Comparison of ENCODE assay signal across 14 mouse cellular contexts in the genomic region with DNA sequence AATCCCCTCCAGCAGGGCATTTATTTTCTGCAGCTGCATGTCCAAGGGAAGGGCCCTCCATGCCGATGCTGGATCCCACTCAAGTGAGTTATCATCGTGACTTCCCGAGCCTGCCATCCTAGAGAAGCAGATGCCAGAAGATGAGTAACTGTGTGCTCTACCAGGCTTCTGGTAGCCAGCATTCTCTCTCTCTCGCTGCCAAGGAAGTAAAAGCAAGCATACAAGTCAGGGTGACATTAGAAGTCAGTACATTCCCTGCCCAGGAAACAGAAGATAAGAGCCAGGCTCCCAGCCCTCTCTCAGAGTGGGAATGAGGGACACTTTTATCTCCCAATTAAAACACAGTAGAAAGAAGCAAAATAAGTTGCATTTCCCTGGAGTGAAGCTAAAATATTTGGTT.
DNase-seq lines count a peak whose midpoint lies in the region; ATAC-seq and TF ChIP-seq lines count a peak whose summit lies in the region.
"Had no signal": no experiment of that assay in that cellular context is flagged by ENCODE, and none has a peak within 500 bp of the region (broad histone marks: within the 10 kb centered on the region; RNA-seq: fewer than 3 reads in every experiment).

No protein-coding gene starts in this region.

- no peak overlapping the region for H3K4me3 ChIP-seq in midbrain, postnatal 0 days (ENCODE audit: low read depth, low read length)
- no peak overlapping the region for H3K4me3 ChIP-seq in midbrain, embryonic 14.5 days (replicated peaks; ENCODE audit: low read depth, low read length)
- H3K4me3 ChIP-seq in heart, postnatal 0 days (ENCODE audit: low read depth, low read length): no peak overlapping the region
- H3K4me3 ChIP-seq in midbrain, embryonic 16.5 days (ENCODE audit: low read depth, low read length): no peak overlapping the region
- H3K4me3 ChIP-seq: embryonic facial prominence, embryonic 12.5 days; hindbrain, embryonic 10.5 days; stomach, embryonic 15.5 days had no signal

- no peak for TF ChIP-seq EP300 in heart, postnatal 0 days (IDR thresholded peaks at IDR 0.05; ENCODE audit: low read depth)

- H3K27ac ChIP-seq in midbrain, postnatal 0 days (ENCODE audit: low read depth, low read length): no peak overlapping the region
- no peak overlapping the region for H3K27ac ChIP-seq in midbrain, embryonic 14.5 days (replicated peaks; ENCODE audit: low read depth, low read length)
- H3K27ac ChIP-seq in heart, postnatal 0 days (ENCODE audit: low read depth): no peak overlapping the region
- H3K27ac ChIP-seq in midbrain, embryonic 16.5 days (ENCODE audit: low read length): no peak overlapping the region
- H3K27ac ChIP-seq: embryonic facial prominence, embryonic 12.5 days; hindbrain, embryonic 10.5 days; stomach, embryonic 15.5 days had no signal

- no peak for ATAC-seq in midbrain, postnatal 0 days (ENCODE audit: low FRiP score)
- no peak for ATAC-seq in midbrain, embryonic 14.5 days (ENCODE audit: low FRiP score, low TSS enrichment)
- peak; percentile 71; the same call in 1 of the 2 replicates for ATAC-seq in heart, postnatal 0 days (ENCODE audit: insufficient read depth, low read depth)
- ATAC-seq in midbrain, embryonic 16.5 days: no peak
- no peak for ATAC-seq in CD4-positive, CD25-positive, alpha-beta regulatory T cell, adult 4 months

- no peaks in the 10 kb centered on the region for H3K4me1 ChIP-seq in midbrain, postnatal 0 days (ENCODE audit: insufficient read depth, low read length)
- H3K4me1 ChIP-seq in midbrain, embryonic 14.5 days (ENCODE audit: control insufficient read depth, insufficient read depth, low read length): no peaks in the 10 kb centered on the region
- H3K4me1 ChIP-seq in heart, postnatal 0 days (ENCODE audit: control insufficient read depth, insufficient read depth): no peaks in the 10 kb centered on the region
- no peaks in the 10 kb centered on the region for H3K4me1 ChIP-seq in midbrain, embryonic 16.5 days (ENCODE audit: control insufficient read depth, insufficient read depth, low read length)
- H3K4me1 ChIP-seq: embryonic facial prominence, embryonic 12.5 days; hindbrain, embryonic 10.5 days; stomach, embryonic 15.5 days had no signal

- H3K4me2 ChIP-seq in midbrain, postnatal 0 days (ENCODE audit: low read depth, low read length, poor library complexity, severe bottlenecking): no peak overlapping the region
- no peak overlapping the region for H3K4me2 ChIP-seq in midbrain, embryonic 14.5 days (ENCODE audit: low read length)
- H3K4me2 ChIP-seq in heart, postnatal 0 days (ENCODE audit: low read depth, low read length): no peak overlapping the region
- H3K4me2 ChIP-seq in midbrain, embryonic 16.5 days (ENCODE audit: low read length): no peak overlapping the region
- H3K4me2 ChIP-seq: embryonic facial prominence, embryonic 12.5 days; stomach, embryonic 15.5 days had no signal

- 89% methylated on average over 4 of the region's 4 CpGs for WGBS in midbrain, postnatal 0 days
- WGBS in midbrain, embryonic 14.5 days: 91% methylated on average over 4 of the region's 4 CpGs
- WGBS in heart, postnatal 0 days: 12% methylated on average over 4 of the region's 4 CpGs
- 81% methylated on average over 4 of the region's 4 CpGs for WGBS in midbrain, embryonic 16.5 days

- TF ChIP-seq CTCF in midbrain, postnatal 0 days (IDR thresholded peaks at IDR 0.05): no peak
- TF ChIP-seq CTCF in heart, postnatal 0 days (IDR thresholded peaks at IDR 0.05; ENCODE audit: low read depth): no peak

- H3K9me3 ChIP-seq in midbrain, postnatal 0 days (ENCODE audit: low read length): no peaks in the 10 kb centered on the region
- H3K9me3 ChIP-seq in midbrain, embryonic 14.5 days (ENCODE audit: control insufficient read depth, low read length): no peaks in the 10 kb centered on the region
- no peaks in the 10 kb centered on the region for H3K9me3 ChIP-seq in heart, postnatal 0 days (replicated peaks; ENCODE audit: control insufficient read depth, low read length)
- no peaks in the 10 kb centered on the region for H3K9me3 ChIP-seq in midbrain, embryonic 16.5 days (replicated peaks; ENCODE audit: control insufficient read depth, low read length, poor library complexity, severe bottlenecking)
- H3K9me3 ChIP-seq: embryonic facial prominence, embryonic 12.5 days; hindbrain, embryonic 10.5 days; stomach, embryonic 15.5 days had no signal

- no peaks in the 10 kb centered on the region for H3K36me3 ChIP-seq in midbrain, postnatal 0 days (ENCODE audit: insufficient read depth, low read length)
- no peaks in the 10 kb centered on the region for H3K36me3 ChIP-seq in midbrain, embryonic 14.5 days (ENCODE audit: control insufficient read depth, insufficient read depth, low read length)
- no peaks in the 10 kb centered on the region for H3K36me3 ChIP-seq in heart, postnatal 0 days (replicated peaks; ENCODE audit: control insufficient read depth, insufficient read depth, low read length)
- no peaks in the 10 kb centered on the region for H3K36me3 ChIP-seq in midbrain, embryonic 16.5 days (ENCODE audit: control insufficient read depth, insufficient read depth, low read length)
- H3K36me3 ChIP-seq: embryonic facial prominence, embryonic 12.5 days; hindbrain, embryonic 10.5 days; stomach, embryonic 15.5 days had no signal

- H3K27me3 ChIP-seq in midbrain, postnatal 0 days (ENCODE audit: insufficient read depth, low read length): no peaks in the 10 kb centered on the region
- H3K27me3 ChIP-seq in midbrain, embryonic 14.5 days (ENCODE audit: control insufficient read depth, insufficient read depth, low read length): no peaks in the 10 kb centered on the region
- no peaks in the 10 kb centered on the region for H3K27me3 ChIP-seq in heart, postnatal 0 days (ENCODE audit: control insufficient read depth, insufficient read depth, low read length)
- H3K27me3 ChIP-seq in midbrain, embryonic 16.5 days (ENCODE audit: control insufficient read depth, insufficient read depth, low read depth, low read length): no peaks in the 10 kb centered on the region
- H3K27me3 ChIP-seq: embryonic facial prominence, embryonic 12.5 days; stomach, embryonic 15.5 days had no signal

- no peak overlapping the region for H3K9ac ChIP-seq in midbrain, postnatal 0 days (replicated peaks; ENCODE audit: low read length, poor library complexity, severe bottlenecking)
- no peak overlapping the region for H3K9ac ChIP-seq in midbrain, embryonic 14.5 days (replicated peaks; ENCODE audit: low read length)
- H3K9ac ChIP-seq in heart, postnatal 0 days (replicated peaks; ENCODE audit: low read depth, low read length): no peak overlapping the region
- H3K9ac ChIP-seq in midbrain, embryonic 16.5 days (ENCODE audit: low read depth, low read length): no peak overlapping the region
- H3K9ac ChIP-seq: embryonic facial prominence, embryonic 12.5 days; stomach, embryonic 15.5 days had no signal

- peak; percentile 38 to 60 for DNase-seq in adrenal gland, adult (ENCODE audit: inconsistent age in 2 of 2, low spot score in 1 of 2)
- no peak for DNase-seq in adrenal gland, postnatal 4 days (ENCODE audit: low spot score in 2 of 2)
- DNase-seq in midbrain, postnatal 0 days (ENCODE audit: low spot score): peak; percentile 12
- no peak for DNase-seq in midbrain, embryonic 14.5 days
- DNase-seq in heart, postnatal 0 days (ENCODE audit: low spot score): peak; percentile 45
- DNase-seq in right cerebral cortex, postnatal 10 days (ENCODE audit: low spot score in 2 of 2): peak; percentile 33 to 42
- DNase-seq: adrenal gland, postnatal 14 days; cerebellum, adult 18-20 months; kidney, adult 18-20 months had no signal

Comparison
In these comparisons a context has a peak if more than half of its experiments do, and no peak if none do; other contexts are left out.
1. DNase-seq: peak in adrenal gland, adult (2 of 2), midbrain, postnatal 0 days (single experiment), heart, postnatal 0 days (single experiment) and right cerebral cortex, postnatal 10 days (2 of 2); none in adrenal gland, postnatal 4 days (0 of 2) and midbrain, embryonic 14.5 days (single experiment).